Mouse (Mus musculus) stomach, postnatal 0 days (tissue): Measurements from ENCODE around the gene Depdc1b. TPM values are rescaled to one million over a fixed set of nuclear protein-coding genes. Genes with fewer than 3 reads are reported as not detected.
A peak's percentile ranks its signal among the peaks of the same experiment; 100 is the strongest.

ENCODE experiments used
- ATAC-seq: fragments of 200-750 bp; cut with Nextera tagmentation; 2 replicates; pipeline ENCODE4 v1.8.0; 2017; ENCODE audit not compliant: low FRiP score, low TSS enrichment
- DNase-seq: peaks from one replicate; pipeline ENCODE4 v3.0.0-alpha.2; 2016; ENCODE audit warnings: low spot score
- H3K27ac ChIP-seq: fragments of 300-500 bp; sonication (generic); replicated peaks from 2 replicates; pipeline ENCODE4 v1.5.1; 2014; ENCODE audit warnings: mild to moderate bottlenecking, control low read depth
- H3K27me3 ChIP-seq: fragments of 300-500 bp; sonication (generic); 2 replicates; pipeline ENCODE4 v1.6.1; 2014; ENCODE audit warnings: low read length; ENCODE audit not compliant: control insufficient read depth, insufficient read depth
- H3K36me3 ChIP-seq: fragments of 300-500 bp; sonication (generic); 2 replicates; pipeline ENCODE4 v1.6.1; 2014; ENCODE audit warnings: low read length, mixed read lengths; ENCODE audit not compliant: control insufficient read depth, insufficient read depth
- H3K4me1 ChIP-seq: fragments of 300-500 bp; sonication (generic); replicated peaks from 2 replicates; pipeline ENCODE4 v1.6.1; 2014; ENCODE audit warnings: antibody characterized with exemption; ENCODE audit not compliant: control insufficient read depth, insufficient read depth
- H3K4me2 ChIP-seq: fragments of 300-500 bp; sonication (generic); replicated peaks from 2 replicates; pipeline ENCODE4 v1.6.1; 2014; ENCODE audit warnings: low read depth, mild to moderate bottlenecking, control low read depth, moderate library complexity
- H3K4me3 ChIP-seq: fragments of 300-500 bp; sonication (generic); 2 replicates; pipeline ENCODE4 v1.5.1; 2014; ENCODE audit warnings: low read depth, low read length, control low read depth
- H3K9ac ChIP-seq: fragments of 300-500 bp; sonication (generic); 2 replicates; pipeline ENCODE4 v1.6.1; 2014; ENCODE audit warnings: mild to moderate bottlenecking, low read length, control low read depth, mixed read lengths
- H3K9me3 ChIP-seq: fragments of 300-500 bp; sonication (generic); 2 replicates; pipeline ENCODE4 v1.6.1; 2016; ENCODE audit warnings: low read length; ENCODE audit not compliant: control insufficient read depth
- CTCF ChIP-seq: IDR thresholded peaks from 2 replicates; pipeline ENCODE4 v1.5.1; 2016; ENCODE audit warnings: antibody characterized with exemption, low read depth, mild to moderate bottlenecking, moderate library complexity
- EP300 ChIP-seq: optimal IDR thresholded peaks from 2 replicates; pipeline ENCODE3; 2016; ENCODE audit warnings: antibody characterized with exemption
- WGBS: fragments of 180-500 bp; shearing (Covaris S2); extraction: QIAGEN DNeasy Blood & Tissue Kit; methylation state at CpG from one replicate; pipeline ENCODE4 v1.1.7; 2014; 5-methylcytosine and 5-hydroxymethylcytosine counted together
- polyA plus RNA-seq: library from polyadenylated mRNA; unstranded; fragments of >200 nt; fragmentation: Nextera tagmentation; extraction: Ambion mirVana; gene quantifications from 2 replicates; pipeline ENCODE4 v1.2.1, GENCODE M21; 2015

Gene Depdc1b
- polyA plus RNA-seq, 1 experiment from 2014 or later: 1.2 TPM

GRCm38 (mm10) chr13:108353781-108354180 is 37.6 kb downstream of the Depdc1b start:
- Histone ChIP-seq H3K4me2 (no peak overlapping the region), H3K9me3 (no peaks in the 10 kb centered on the region), H3K27me3 (no peaks in the 10 kb centered on the region), H3K4me1 (no peaks in the 10 kb centered on the region), H3K9ac (no peak overlapping the region), H3K27ac (no peak overlapping the region), H3K4me3 (no peak overlapping the region), H3K36me3 (no peaks in the 10 kb centered on the region)
- WGBS: 79% methylated on average over 5 of the region's 5 CpGs
- TF ChIP-seq EP300: no peak
- peak; percentile 67 for TF ChIP-seq CTCF
- peak; percentile 29 for DNase-seq
- ATAC-seq: no peak

GRCm38 (mm10) chr13:108354804-108355552 is 38.8 kb downstream of the Depdc1b start:
- H3K36me3 ChIP-seq: no peaks in the 10 kb centered on the region
- no peaks in the 10 kb centered on the region for H3K27me3 ChIP-seq
- TF ChIP-seq CTCF (no peak), EP300 (no peak)
- DNase-seq: no peak
- no peak overlapping the region for H3K4me2 ChIP-seq
- no peak for ATAC-seq
- 74% methylated on average over 12 of the region's 12 CpGs for WGBS
- no peak overlapping the region for H3K9ac ChIP-seq
- no peak overlapping the region for H3K4me3 ChIP-seq
- no peak overlapping the region for H3K27ac ChIP-seq
- H3K9me3 ChIP-seq: no peaks in the 10 kb centered on the region
- no peaks in the 10 kb centered on the region for H3K4me1 ChIP-seq

- no peak overlapping the region for H3K9ac ChIP-seq
- no peaks in the 10 kb centered on the region for H3K4me1 ChIP-seq
- no peaks in the 10 kb centered on the region for H3K27me3 ChIP-seq
- H3K4me2 ChIP-seq: no peak overlapping the region
- no peak for DNase-seq
- 87% methylated on average over 10 of the region's 10 CpGs for WGBS
- H3K36me3 ChIP-seq: no peaks in the 10 kb centered on the region
- H3K27ac ChIP-seq: no peak overlapping the region
- ATAC-seq: no peak
- TF ChIP-seq EP300: no peak
- no peak for TF ChIP-seq CTCF
- H3K4me3 ChIP-seq: no peak overlapping the region
- no peaks in the 10 kb centered on the region for H3K9me3 ChIP-seq
These were observed 41.2 kb downstream of the Depdc1b start for GRCm38 (mm10) chr13:108357362-108357761.

- H3K27ac ChIP-seq: no peak overlapping the region
- DNase-seq (no peak), ATAC-seq (no peak)
- no peaks in the 10 kb centered on the region for H3K4me1 ChIP-seq
- no peak for TF ChIP-seq CTCF
- TF ChIP-seq EP300: no peak
- no peak overlapping the region for H3K9ac ChIP-seq
- H3K4me3 ChIP-seq: no peak overlapping the region
- WGBS: 81% methylated on average over 3 of the region's 3 CpGs
- no peak overlapping the region for H3K4me2 ChIP-seq
- no peaks in the 10 kb centered on the region for H3K36me3 ChIP-seq
- H3K27me3 ChIP-seq: no peaks in the 10 kb centered on the region
- H3K9me3 ChIP-seq: no peaks in the 10 kb centered on the region
These were observed 42.1 kb downstream of the Depdc1b start for GRCm38 (mm10) chr13:108358228-108358627.

GRCm38 (mm10) chr13:108367496-108367895 is 51.4 kb downstream of the Depdc1b start:
- Histone ChIP-seq H3K9ac (no peak overlapping the region), H3K27me3 (no peaks in the 10 kb centered on the region), H3K36me3 (no peaks in the 10 kb centered on the region), H3K9me3 (no peaks in the 10 kb centered on the region), H3K4me1 (no peaks in the 10 kb centered on the region), H3K27ac (no peak overlapping the region), H3K4me3 (no peak overlapping the region), H3K4me2 (no peak overlapping the region)
- ATAC-seq (no peak), DNase-seq (no peak)
- WGBS: 94% methylated on average over 12 of the region's 12 CpGs
- no peak for TF ChIP-seq EP300
- no peak for TF ChIP-seq CTCF

GRCm38 (mm10) chr13:108370241-108370941 is 54.3 kb downstream of the Depdc1b start:
- Histone ChIP-seq H3K4me1 (no peaks in the 10 kb centered on the region), H3K36me3 (peaks cover 4% of the 10 kb centered on the region; the same call in 1 of the 2 replicates), H3K4me3 (no peak overlapping the region), H3K9ac (no peak overlapping the region), H3K27ac (no peak overlapping the region), H3K27me3 (no peaks in the 10 kb centered on the region), H3K9me3 (no peaks in the 10 kb centered on the region), H3K4me2 (no peak overlapping the region)
- DNase-seq (no peak), ATAC-seq (no peak)
- WGBS: 62% methylated on average over 5 of the region's 5 CpGs
- no peak for TF ChIP-seq CTCF
- TF ChIP-seq EP300: no peak
